Mouse (Mus musculus): ENCODE data around the gene Sephs2. TPM values are rescaled to one million over a fixed set of nuclear protein-coding genes. Genes with fewer than 3 reads are reported as not detected.

The Sephs2 gene
- polyA plus RNA-seq, 1 experiment = 12.9 TPM

DNA sequence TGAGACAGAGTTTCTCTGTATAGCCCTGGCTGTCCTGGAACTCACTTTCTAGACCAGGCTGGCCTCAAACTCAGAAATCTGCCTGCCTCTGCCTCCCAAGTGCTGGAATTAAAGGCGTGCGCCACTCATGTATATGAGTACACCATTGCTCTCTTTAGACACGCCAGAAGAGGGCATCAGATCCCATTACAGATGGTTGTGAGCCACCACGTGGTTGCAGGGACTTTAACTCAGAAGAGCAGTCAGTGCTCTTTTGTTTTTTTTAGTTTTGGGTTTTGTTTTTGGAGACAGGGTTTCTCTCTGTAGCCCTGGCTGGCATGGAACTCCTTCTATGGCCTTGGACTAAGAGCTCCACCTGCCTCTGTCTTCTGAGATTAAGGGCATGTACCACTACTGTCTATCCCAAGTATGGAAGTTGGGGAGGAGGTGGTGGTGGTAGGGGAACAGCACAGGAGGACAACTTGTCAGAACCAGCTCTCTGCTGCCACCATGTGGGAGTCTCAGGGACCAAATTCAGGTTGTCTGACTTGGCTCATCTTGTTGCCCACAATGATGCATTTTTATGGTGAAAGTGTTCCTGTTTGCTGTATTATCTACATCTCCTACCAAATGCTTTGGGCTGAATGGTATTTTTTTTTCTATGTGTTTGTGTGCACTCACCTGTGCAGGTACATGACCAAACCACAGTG is 45.1 kb downstream of the Sephs2 start:
- 47% methylated on average over 4 of the region's 4 CpGs for WGBS
- H3K27ac ChIP-seq (ENCODE audit: insufficient read depth, low read length) = 0 out of 2 replicates have a peak overlapping the region, but pooled peaks have one; percentile 28
- DNase-seq (ENCODE audit: low read depth in 1 of 2, low spot score in 2 of 2) = peak; percentile 77 to 84

DNA sequence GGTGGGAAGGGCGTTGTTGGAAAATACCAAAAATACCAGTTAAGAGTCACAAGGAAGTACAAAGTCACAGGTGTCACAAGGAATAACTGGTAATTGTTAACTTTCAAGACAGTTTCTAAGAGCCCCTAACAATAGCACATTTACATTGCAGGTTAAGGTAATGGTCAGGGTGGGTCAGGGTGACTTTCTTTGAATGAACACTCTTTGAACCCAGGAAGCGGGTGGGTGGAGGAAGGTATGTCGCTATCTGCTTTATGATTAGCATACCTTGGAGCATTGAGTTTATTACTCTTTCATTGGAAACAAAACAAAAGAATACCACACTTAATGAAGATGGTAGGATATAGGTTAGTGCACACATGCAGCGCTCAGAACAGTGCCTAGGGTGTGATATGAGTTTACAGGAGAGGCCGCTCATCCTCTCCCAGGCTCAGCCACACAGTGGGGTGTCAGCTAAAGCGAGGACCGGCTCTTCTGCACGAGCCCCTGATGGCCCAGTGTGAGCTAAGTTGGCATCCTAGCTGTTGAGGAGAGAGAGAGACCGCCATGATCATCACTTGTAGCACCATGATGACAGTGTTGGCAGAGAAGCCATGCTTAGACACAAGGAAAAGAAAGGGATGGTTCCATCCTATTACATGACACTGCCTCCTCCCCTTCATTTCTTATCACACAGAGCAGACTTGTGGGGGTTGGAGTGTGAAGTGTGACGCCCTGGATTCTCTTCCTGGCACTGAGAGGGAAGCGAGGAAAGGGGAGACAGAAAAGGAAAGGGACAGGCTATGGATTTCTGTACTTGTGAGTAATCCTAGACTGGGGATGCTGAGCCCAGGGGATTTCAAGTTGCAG is 48.5 kb downstream of the Sephs2 start:
- no peak overlapping the region for H3K4me3 ChIP-seq (ENCODE audit: extremely low read depth, insufficient read depth, insufficient read length)
- no peaks in the 10 kb centered on the region; the same call in 1 of the 2 replicates for H3K4me1 ChIP-seq (ENCODE audit: control insufficient read depth, insufficient read depth, insufficient read length)
- no peaks in the 10 kb centered on the region for H3K27me3 ChIP-seq (ENCODE audit: control insufficient read depth, insufficient read depth, low read length)
- no peaks in the 10 kb centered on the region for H3K36me3 ChIP-seq (ENCODE audit: control insufficient read depth, insufficient read depth, low read length)
- TF ChIP-seq CTCF (IDR thresholded peaks at IDR 0.05; ENCODE audit: extremely low read depth, insufficient read depth, insufficient read length, insufficient replicate concordance) = no peak
- no peak for TF ChIP-seq POLR2A (IDR thresholded peaks at IDR 0.05; ENCODE audit: low read depth, low read length)
- DNase-seq (ENCODE audit: low read depth in 1 of 2, low spot score in 2 of 2) = no peak
- H3K27ac ChIP-seq (ENCODE audit: insufficient read depth, low read length) = no peak overlapping the region
- 85% methylated on average over 11 of the region's 11 CpGs for WGBS

More for the DNA sequence above, 45.1 kb downstream of the Sephs2 start:
- H3K27me3 ChIP-seq (ENCODE audit: control insufficient read depth, insufficient read depth, low read length) = no peaks in the 10 kb centered on the region
- peaks cover 7% of the 10 kb centered on the region; the same call in 1 of the 2 replicates for H3K4me1 ChIP-seq (ENCODE audit: control insufficient read depth, insufficient read depth, insufficient read length)
- H3K36me3 ChIP-seq (ENCODE audit: control insufficient read depth, insufficient read depth, low read length) = no peaks in the 10 kb centered on the region
- H3K4me3 ChIP-seq (ENCODE audit: extremely low read depth, insufficient read depth, insufficient read length) = no peak overlapping the region
- TF ChIP-seq CTCF (IDR thresholded peaks at IDR 0.05; ENCODE audit: extremely low read depth, insufficient read depth, insufficient read length, insufficient replicate concordance) (peak; percentile 84; the same call in 1 of the 2 replicates), POLR2A (IDR thresholded peaks at IDR 0.05; ENCODE audit: low read depth, low read length) (no peak)

DNA sequence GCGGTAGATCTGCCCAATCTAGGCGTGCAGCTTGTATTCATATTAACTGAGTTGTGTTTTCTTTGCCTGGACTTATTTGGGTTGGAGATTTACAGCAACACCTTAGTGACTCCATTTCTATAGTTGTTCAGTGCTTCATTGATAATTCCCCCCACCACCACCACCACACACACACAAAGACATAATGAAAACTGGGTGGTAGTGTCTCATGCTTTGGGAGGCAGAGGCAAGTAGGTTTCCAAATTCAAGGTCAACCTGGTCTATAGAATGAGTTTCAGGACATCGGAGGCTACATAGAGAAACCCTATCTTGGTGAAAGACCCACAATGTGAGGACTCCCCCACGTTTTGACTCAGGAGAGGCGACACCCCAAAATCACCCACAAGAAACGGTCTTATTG is 49.2 kb downstream of the Sephs2 start:
- no peak for TF ChIP-seq CTCF (IDR thresholded peaks at IDR 0.05; ENCODE audit: extremely low read depth, insufficient read depth, insufficient read length, insufficient replicate concordance)
- no peak for TF ChIP-seq POLR2A (IDR thresholded peaks at IDR 0.05; ENCODE audit: low read depth, low read length)
- H3K4me1 ChIP-seq (ENCODE audit: control insufficient read depth, insufficient read depth, insufficient read length) = peaks cover 2% of the 10 kb centered on the region; the same call in 1 of the 2 replicates

GRCm38 (mm10) chr7:127223515-127224478 is 50.1 kb downstream of the Sephs2 start:
- H3K4me1 ChIP-seq (ENCODE audit: control insufficient read depth, insufficient read depth, insufficient read length) = peaks cover 7% of the 10 kb centered on the region; the same call in 1 of the 2 replicates
- no peak overlapping the region for H3K4me3 ChIP-seq (ENCODE audit: extremely low read depth, insufficient read depth, insufficient read length)
- no peak for DNase-seq (ENCODE audit: low read depth in 1 of 2, low spot score in 2 of 2)
- 90% methylated on average over 6 of the region's 6 CpGs for WGBS
- no peak overlapping the region for H3K27ac ChIP-seq (ENCODE audit: insufficient read depth, low read length)
- TF ChIP-seq POLR2A (IDR thresholded peaks at IDR 0.05; ENCODE audit: low read depth, low read length) (no peak), CTCF (IDR thresholded peaks at IDR 0.05; ENCODE audit: extremely low read depth, insufficient read depth, insufficient read length, insufficient replicate concordance) (no peak)
- H3K36me3 ChIP-seq (ENCODE audit: control insufficient read depth, insufficient read depth, low read length) = no peaks in the 10 kb centered on the region
- no peaks in the 10 kb centered on the region for H3K27me3 ChIP-seq (ENCODE audit: control insufficient read depth, insufficient read depth, low read length)

More for the DNA sequence above, 49.2 kb downstream of the Sephs2 start:
- WGBS = 92% methylated on average over 6 of the region's 6 CpGs
- DNase-seq (ENCODE audit: low read depth in 1 of 2, low spot score in 2 of 2) = no peak
- no peak overlapping the region for H3K27ac ChIP-seq (ENCODE audit: insufficient read depth, low read length)
- H3K36me3 ChIP-seq (ENCODE audit: control insufficient read depth, insufficient read depth, low read length) = no peaks in the 10 kb centered on the region
- no peaks in the 10 kb centered on the region for H3K27me3 ChIP-seq (ENCODE audit: control insufficient read depth, insufficient read depth, low read length)
- H3K4me3 ChIP-seq (ENCODE audit: extremely low read depth, insufficient read depth, insufficient read length) = no peak overlapping the region

- Histone ChIP-seq H3K27ac (ENCODE audit: insufficient read depth, low read length) (no peak overlapping the region), H3K4me3 (ENCODE audit: extremely low read depth, insufficient read depth, insufficient read length) (no peak overlapping the region), H3K27me3 (ENCODE audit: control insufficient read depth, insufficient read depth, low read length) (no peaks in the 10 kb centered on the region), H3K4me1 (ENCODE audit: control insufficient read depth, insufficient read depth, insufficient read length) (peaks cover 11% of the 10 kb centered on the region; the same call in 1 of the 2 replicates), H3K36me3 (ENCODE audit: control insufficient read depth, insufficient read depth, low read length) (no peaks in the 10 kb centered on the region)
- WGBS = 91% methylated on average over 3 of the region's 3 CpGs
- TF ChIP-seq POLR2A (IDR thresholded peaks at IDR 0.05; ENCODE audit: low read depth, low read length) (no peak), CTCF (IDR thresholded peaks at IDR 0.05; ENCODE audit: extremely low read depth, insufficient read depth, insufficient read length, insufficient replicate concordance) (no peak)
- DNase-seq (ENCODE audit: low read depth in 1 of 2, low spot score in 2 of 2) = no peak
Measured at GRCm38 (mm10) chr7:127223106-127223505, 50.7 kb downstream of the Sephs2 start.

Other genes with a start within 250 kb of the Sephs2 start
- gene Maz, start 247.0 kb downstream of the Sephs2 start, polyA plus RNA-seq (2012; rRNA removed) = 215 and 345 TPM in 2 replicates
- 6.3 and 8.2 TPM in 2 replicates for gene Kif22, start 231.6 kb downstream of the Sephs2 start, polyA plus RNA-seq (2012; rRNA removed)
- 1,018 and 1,065 TPM in 2 replicates for gene Zg16, start 186.7 kb downstream of the Sephs2 start, polyA plus RNA-seq (2012; rRNA removed)
- gene AI467606, start 182.7 kb downstream of the Sephs2 start, polyA plus RNA-seq (2012; rRNA removed) = 135 and 221 TPM in 2 replicates
- gene Qprt, start 151.8 kb downstream of the Sephs2 start, polyA plus RNA-seq (2012; rRNA removed) = 5.5 and 5.8 TPM in 2 replicates
- 54.6 and 56.6 TPM in 2 replicates for gene Spn, start 136.2 kb downstream of the Sephs2 start, polyA plus RNA-seq (2012; rRNA removed)
- gene Cd2bp2, start 78.0 kb downstream of the Sephs2 start, polyA plus RNA-seq (2012; rRNA removed) = 22.7 and 26.4 TPM in 2 replicates
- 33.0 and 34.3 TPM in 2 replicates for gene Tbc1d10b, start 65.6 kb downstream of the Sephs2 start, polyA plus RNA-seq (2012; rRNA removed)
- 1.2 and 5.2 TPM in 2 replicates for gene Mylpf, start 65.2 kb downstream of the Sephs2 start, polyA plus RNA-seq (2012; rRNA removed)
- gene Zfp553, start 41.0 kb downstream of the Sephs2 start, polyA plus RNA-seq (2012; rRNA removed) = 9.2 and 12.9 TPM in 2 replicates
- gene Sept1, start 40.9 kb downstream of the Sephs2 start, polyA plus RNA-seq (2012; rRNA removed) = 280 and 335 TPM in 2 replicates
- gene Zfp771, start 29.8 kb downstream of the Sephs2 start, polyA plus RNA-seq (2012; rRNA removed) = 35.6 and 68.3 TPM in 2 replicates
- gene Dctpp1, start 13.3 kb downstream of the Sephs2 start, polyA plus RNA-seq (2012; rRNA removed) = 30.8 and 37.5 TPM in 2 replicates
- 92.1 and 105 TPM in 2 replicates for gene Itgal, start 22.2 kb upstream of the Sephs2 start, polyA plus RNA-seq (2012; rRNA removed)
- gene Zfp768, start 71.5 kb upstream of the Sephs2 start, polyA plus RNA-seq (2012; rRNA removed) = 7.8 and 12.1 TPM in 2 replicates
- gene Zfp747, start 102.0 kb upstream of the Sephs2 start, polyA plus RNA-seq (2012; rRNA removed) = 7.2 and 10.0 TPM in 2 replicates
- 3.2 and 3.7 TPM in 2 replicates for gene 9130019O22Rik, start 113.1 kb upstream of the Sephs2 start, polyA plus RNA-seq (2012; rRNA removed)
- 4.3 and 6.4 TPM in 2 replicates for gene E430018J23Rik, start 119.6 kb upstream of the Sephs2 start, polyA plus RNA-seq (2012; rRNA removed)
- 6.1 TPM in 2 replicates for gene Zfp764, start 132.8 kb upstream of the Sephs2 start, polyA plus RNA-seq (2012; rRNA removed)
- 24.9 and 35.9 TPM in 2 replicates for gene Zfp688, start 148.0 kb upstream of the Sephs2 start, polyA plus RNA-seq (2012; rRNA removed)
- gene Zfp689, start 175.1 kb upstream of the Sephs2 start, polyA plus RNA-seq (2012; rRNA removed) = 4.1 and 6.2 TPM in 2 replicates
- 76.5 and 84.4 TPM in 2 replicates for gene Prr14, start 185.6 kb upstream of the Sephs2 start, polyA plus RNA-seq (2012; rRNA removed)
- 56.1 and 61.0 TPM in 2 replicates for gene Fbrs, start 205.1 kb upstream of the Sephs2 start, polyA plus RNA-seq (2012; rRNA removed)
- gene Srcap, start 237.9 kb upstream of the Sephs2 start, polyA plus RNA-seq (2012; rRNA removed) = 37.7 and 38.5 TPM in 2 replicates
- 12.0 and 14.6 TPM in 2 replicates for gene Gm42715, start 245.5 kb upstream of the Sephs2 start, polyA plus RNA-seq (2012; rRNA removed)